Mouse (Mus musculus) MN1 (cell line): Measurements from ENCODE around the gene Pak3.

Experiments
- DNase-seq: peaks from one replicate; pipeline ENCODE4 v3.0.0-alpha.2; 2016; ENCODE audit warnings: low spot score

Pak3 gene

GRCm38 (mm10) chrX:143664221-143665150, 146.1 kb downstream of the Pak3 start:
- no peak for DNase-seq

GRCm38 (mm10) chrX:143665771-143666170, 147.4 kb downstream of the Pak3 start:
- DNase-seq: no peak

- DNase-seq: no peak
Measured at GRCm38 (mm10) chrX:143666991-143667390, 148.6 kb downstream of the Pak3 start.

- DNase-seq: peak; percentile 6
Measured at GRCm38 (mm10) chrX:143668242-143668641, 149.9 kb downstream of the Pak3 start.

DNA sequence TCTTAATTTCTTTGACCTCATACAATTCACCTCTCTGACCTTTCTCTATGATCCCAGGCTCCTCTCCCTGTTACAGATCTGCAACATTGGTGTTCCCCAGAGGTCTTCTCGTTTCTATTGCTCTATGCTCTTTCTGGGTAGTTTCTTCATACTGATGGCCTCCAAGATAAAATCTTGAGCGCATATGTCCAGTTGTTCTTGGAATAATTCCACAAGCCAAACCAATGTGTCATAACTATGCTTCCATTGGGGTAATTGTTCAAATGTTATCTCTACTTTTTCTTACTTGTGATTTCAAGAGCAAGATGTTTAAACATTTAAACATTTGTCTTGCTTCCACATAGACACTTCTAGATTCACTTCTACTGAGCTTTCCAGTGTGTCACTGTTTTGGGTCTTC, 160.2 kb downstream of the Pak3 start:
- no peak for DNase-seq

DNA sequence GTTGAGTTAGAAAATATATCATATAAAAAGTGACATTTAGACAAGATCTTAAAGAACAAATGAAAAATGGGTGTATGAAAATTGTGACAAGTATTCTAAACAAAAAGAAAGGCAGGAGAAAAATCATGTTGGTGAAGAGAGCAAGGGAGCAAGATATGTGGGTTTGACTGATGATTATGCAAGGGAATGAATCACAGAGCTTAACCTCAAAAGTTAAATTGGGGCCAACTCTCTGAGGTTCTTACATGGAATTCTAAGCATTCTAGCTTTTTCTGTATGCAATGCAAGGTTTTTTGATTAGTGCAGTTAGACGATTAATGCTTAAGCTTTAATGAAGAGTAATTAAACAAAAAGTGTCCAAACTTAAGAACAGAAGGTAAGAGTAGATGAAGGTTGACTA, 203.9 kb downstream of the Pak3 start:
- DNase-seq: no peak

- DNase-seq: no peak
Measured at GRCm38 (mm10) chrX:143725411-143725810, 207.0 kb downstream of the Pak3 start.

DNA sequence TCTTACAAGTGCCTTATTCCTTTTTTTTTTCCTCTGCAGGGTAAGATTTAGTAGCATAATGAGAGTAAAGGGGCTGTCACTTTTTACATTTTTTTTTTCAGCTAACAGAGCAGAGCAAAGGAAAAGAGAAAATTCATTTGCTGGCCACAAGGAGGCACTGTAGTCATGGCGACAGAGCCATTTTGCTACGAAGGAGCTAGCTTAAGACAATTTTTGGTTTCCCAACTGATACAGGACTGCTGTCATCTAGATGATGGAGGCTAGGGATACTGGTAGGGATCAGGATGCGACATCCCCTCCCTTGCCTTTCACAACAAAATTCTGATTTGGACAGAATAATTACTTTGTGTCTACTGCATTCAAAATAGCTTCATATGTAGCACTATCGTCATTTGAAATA, 217.6 kb downstream of the Pak3 start:
- no peak for DNase-seq

- DNase-seq: no peak
Measured at GRCm38 (mm10) chrX:143739171-143739570, 220.8 kb downstream of the Pak3 start.

GRCm38 (mm10) chrX:143762556-143762955, 244.2 kb downstream of the Pak3 start:
- DNase-seq: no peak

- DNase-seq: no peak
Measured at GRCm38 (mm10) chrX:143815948-143816347, 297.6 kb downstream of the Pak3 start.

GRCm38 (mm10) chrX:143818961-143819360, 300.6 kb downstream of the Pak3 start:
- DNase-seq: no peak

GRCm38 (mm10) chrX:143826521-143826920, 308.1 kb downstream of the Pak3 start:
- DNase-seq: no peak

- no peak for DNase-seq
Measured at GRCm38 (mm10) chrX:143827212-143827611, 308.8 kb downstream of the Pak3 start, which contains the start of gene Capn6. Gene Capn6 (minus strand): TSS chrX:143827414.

GRCm38 (mm10) chrX:143846637-143847036, 328.2 kb downstream of the Pak3 start:
- DNase-seq: no peak
